In genomic region chr12:53558259-53558658, GRCm38 (mm10) we compare ENCODE assay signal across 23 mouse cellular contexts.
"Had no signal": no experiment of that assay in that cellular context is flagged by ENCODE, and none has a peak within 500 bp of the region (broad histone marks: within the 10 kb centered on the region; RNA-seq: fewer than 3 reads in every experiment).

No protein-coding gene starts in this region.

- DNase-seq: gastrocnemius, postnatal 14 days; gastrocnemius, postnatal 36 days; heart, adult 11 months; heart, adult 2 months; heart, postnatal 14 days; heart, postnatal 36 days; kidney, adult 11 months; kidney, postnatal 10 days; kidney, postnatal 25 days; layer of hippocampus, adult 9-11 months; layer of hippocampus, postnatal 36 days; left cerebral cortex, postnatal 4 days had no signal

- ATAC-seq: hindbrain, postnatal 0 days; intestine, embryonic 16.5 days; liver, embryonic 12.5 days had no signal

- H3K4me1 ChIP-seq: heart, embryonic 13.5 days; heart, embryonic 15.5 days; hindbrain, embryonic 15.5 days; limb, embryonic 13.5 days; limb, embryonic 15.5 days; liver, embryonic 12.5 days had no signal

- H3K36me3 ChIP-seq: heart, embryonic 13.5 days; heart, embryonic 15.5 days; hindbrain, embryonic 13.5 days; hindbrain, embryonic 15.5 days; limb, embryonic 13.5 days; limb, embryonic 15.5 days; liver, embryonic 12.5 days had no signal

- H3K9ac ChIP-seq: heart, embryonic 13.5 days; heart, embryonic 15.5 days; hindbrain, embryonic 13.5 days; hindbrain, embryonic 15.5 days; limb, embryonic 13.5 days; limb, embryonic 15.5 days; liver, embryonic 12.5 days; liver, embryonic 14.5 days had no signal

- H3K4me3 ChIP-seq: heart, adult 2 months; heart, embryonic 13.5 days; heart, embryonic 15.5 days; hindbrain, embryonic 13.5 days; hindbrain, embryonic 15.5 days; limb, embryonic 13.5 days; limb, embryonic 15.5 days; liver, embryonic 12.5 days had no signal

- H3K27me3 ChIP-seq: heart, embryonic 13.5 days; heart, embryonic 15.5 days; hindbrain, embryonic 13.5 days; hindbrain, embryonic 15.5 days; limb, embryonic 13.5 days; limb, embryonic 15.5 days; liver, embryonic 12.5 days had no signal

- H3K9me3 ChIP-seq: heart, embryonic 13.5 days; heart, embryonic 15.5 days; hindbrain, embryonic 13.5 days; hindbrain, embryonic 15.5 days; limb, embryonic 13.5 days; limb, embryonic 15.5 days; liver, embryonic 12.5 days had no signal

- H3K27ac ChIP-seq: heart, adult 2 months; heart, embryonic 13.5 days; heart, embryonic 15.5 days; hindbrain, embryonic 13.5 days; hindbrain, embryonic 15.5 days; hindbrain, postnatal 0 days; limb, embryonic 13.5 days; limb, embryonic 15.5 days; liver, embryonic 12.5 days; liver, embryonic 14.5 days had no signal

- H3K4me2 ChIP-seq: heart, embryonic 11.5 days; heart, embryonic 13.5 days; heart, embryonic 15.5 days; hindbrain, embryonic 13.5 days; hindbrain, embryonic 15.5 days; limb, embryonic 13.5 days; limb, embryonic 15.5 days; liver, embryonic 12.5 days had no signal
